Mouse (Mus musculus) kidney, postnatal 0 days (tissue): ENCODE data around the gene Tpp1. TPM values are rescaled to one million over a fixed set of nuclear protein-coding genes. Genes with fewer than 3 reads are reported as not detected.
A peak's percentile ranks its signal among the peaks of the same experiment; 100 is the strongest.

ENCODE experiments used
- ATAC-seq: fragments of 200-750 bp; cut with Nextera tagmentation; replicated peaks from 2 replicates; pipeline ENCODE4 v1.8.0; 2017; ENCODE audit warnings: low read depth, moderate number of reproducible peaks, moderate TSS enrichment, moderate library complexity; ENCODE audit not compliant: low FRiP score
- DNase-seq: peaks from one replicate; pipeline ENCODE4 v3.0.0-alpha.2; 2016; ENCODE audit warnings: low spot score
- H3K27ac ChIP-seq: fragments of 300-500 bp; sonication (generic); 2 replicates; pipeline ENCODE4 v1.5.1; 2014; ENCODE audit warnings: mild to moderate bottlenecking
- H3K27me3 ChIP-seq: fragments of 300-500 bp; sonication (generic); 2 replicates; pipeline ENCODE4 v1.6.1; 2014; ENCODE audit warnings: low read length, mixed read lengths; ENCODE audit not compliant: insufficient read depth
- H3K36me3 ChIP-seq: fragments of 300-500 bp; sonication (generic); 2 replicates; pipeline ENCODE4 v1.6.1; 2014; ENCODE audit warnings: low read length, mixed read lengths; ENCODE audit not compliant: insufficient read depth
- H3K4me1 ChIP-seq: fragments of 300-500 bp; sonication (generic); replicated peaks from 2 replicates; pipeline ENCODE4 v1.6.1; 2014; ENCODE audit warnings: antibody characterized with exemption, low read length, mixed read lengths; ENCODE audit not compliant: insufficient read depth
- H3K4me2 ChIP-seq: fragments of 300-500 bp; sonication (generic); 2 replicates; pipeline ENCODE4 v1.6.1; 2014; ENCODE audit warnings: mild to moderate bottlenecking, low read length, moderate library complexity, mixed read lengths
- H3K4me3 ChIP-seq: fragments of 300-500 bp; sonication (generic); replicated peaks from 2 replicates; pipeline ENCODE4 v1.5.1; 2014; ENCODE audit warnings: low read depth, low read length
- H3K9ac ChIP-seq: fragments of 300-500 bp; sonication (generic); 2 replicates; pipeline ENCODE4 v1.6.1; 2014; ENCODE audit warnings: low read depth, low read length
- H3K9me3 ChIP-seq: fragments of 300-500 bp; sonication (generic); replicated peaks from 2 replicates; pipeline ENCODE4 v1.6.1; 2016; ENCODE audit warnings: low read length, inconsistent platforms, mixed read lengths
- CTCF ChIP-seq: IDR thresholded peaks from 2 replicates; pipeline ENCODE4 v1.5.1; 2016; ENCODE audit warnings: antibody characterized with exemption, low read depth, mild to moderate bottlenecking, moderate library complexity
- WGBS: fragments of 180-500 bp; shearing (Covaris S2); extraction: QIAGEN DNeasy Blood & Tissue Kit; methylation state at CpG from one replicate; pipeline ENCODE4 v1.1.7; 2014; 5-methylcytosine and 5-hydroxymethylcytosine counted together
- polyA plus RNA-seq: library from polyadenylated mRNA; unstranded; fragments of >200 nt; fragmentation: Nextera tagmentation; extraction: Ambion mirVana; gene quantifications from 2 replicates; pipeline ENCODE4 v1.2.1, GENCODE M21; 2015

Gene Tpp1
- polyA plus RNA-seq, result 114 and 123 TPM in 2 replicates

GRCm38 (mm10) chr7:105751491-105752433 is at the start of gene Tpp1:
Gene Tpp1, minus strand, starts transcription at chr7:105752235.
- WGBS, result 18% methylated on average over 20 of the region's 20 CpGs

GRCm38 (mm10) chr7:105796972-105797371 is 44.9 kb upstream of the Tpp1 start:
- Histone ChIP-seq H3K27me3 (no peaks in the 10 kb centered on the region), H3K36me3 (no peaks in the 10 kb centered on the region), H3K4me1 (no peaks in the 10 kb centered on the region), H3K9me3 (no peaks in the 10 kb centered on the region), H3K27ac (no peak overlapping the region), H3K4me3 (no peak overlapping the region), H3K9ac (no peak overlapping the region), H3K4me2 (no peak overlapping the region)
- no peak for DNase-seq
- 97% methylated on average over 3 of the region's 3 CpGs for WGBS
- ATAC-seq, result no peak
- no peak for TF ChIP-seq CTCF

More at GRCm38 (mm10) chr7:105751491-105752433, at the start of gene Tpp1:
- Histone ChIP-seq H3K4me3 (peak within 1 kb of the TSS; percentile 68), H3K9ac (peak within 1 kb of the TSS; percentile 64), H3K4me1 (peaks cover 3% of the 10 kb centered on the region; the same call in 1 of the 2 replicates), H3K4me2 (peak within 1 kb of the TSS; percentile 92), H3K9me3 (no peaks in the 10 kb centered on the region), H3K36me3 (peaks cover 10% of the 10 kb centered on the region; the same call in 1 of the 2 replicates), H3K27me3 (no peaks in the 10 kb centered on the region), H3K27ac (peak within 1 kb of the TSS; percentile 50; the same call in 1 of the 2 replicates)
- no peak for TF ChIP-seq CTCF
- peak; percentile 94 for ATAC-seq
- peak; percentile 97 for DNase-seq

GRCm38 (mm10) chr7:105795759-105796366 is 43.8 kb upstream of the Tpp1 start:
- ATAC-seq (no peak), DNase-seq (peak; percentile 56)
- Histone ChIP-seq H3K9ac (no peak overlapping the region), H3K9me3 (no peaks in the 10 kb centered on the region), H3K27me3 (no peaks in the 10 kb centered on the region), H3K36me3 (no peaks in the 10 kb centered on the region), H3K4me1 (no peaks in the 10 kb centered on the region), H3K4me3 (no peak overlapping the region), H3K27ac (no peak overlapping the region), H3K4me2 (no peak overlapping the region)
- peak; percentile 56 for TF ChIP-seq CTCF
- WGBS, result 29% methylated on average over 7 of the region's 7 CpGs

GRCm38 (mm10) chr7:105793701-105794100 is 41.7 kb upstream of the Tpp1 start:
- DNase-seq, result no peak
- WGBS, result 75% methylated on average over 7 of the region's 7 CpGs

GRCm38 (mm10) chr7:105791147-105791546 is 39.1 kb upstream of the Tpp1 start:
- Histone ChIP-seq H3K4me3 (no peak overlapping the region), H3K4me1 (peaks cover 7% of the 10 kb centered on the region), H3K27ac (no peak overlapping the region), H3K9ac (no peak overlapping the region), H3K27me3 (no peaks in the 10 kb centered on the region), H3K9me3 (no peaks in the 10 kb centered on the region), H3K4me2 (no peak overlapping the region), H3K36me3 (no peaks in the 10 kb centered on the region)
- DNase-seq (no peak), ATAC-seq (no peak)
- no peak for TF ChIP-seq CTCF
- WGBS, result 63% methylated on average over 1 of the region's 1 CpGs

More at GRCm38 (mm10) chr7:105793701-105794100, 41.7 kb upstream of the Tpp1 start:
- Histone ChIP-seq H3K9ac (no peak overlapping the region), H3K36me3 (no peaks in the 10 kb centered on the region), H3K27me3 (no peaks in the 10 kb centered on the region), H3K4me1 (no peaks in the 10 kb centered on the region), H3K9me3 (no peaks in the 10 kb centered on the region), H3K27ac (no peak overlapping the region), H3K4me2 (no peak overlapping the region), H3K4me3 (no peak overlapping the region)
- no peak for TF ChIP-seq CTCF
- no peak for ATAC-seq
